Mouse (Mus musculus) R1 (cell line): ENCODE data around the gene Kmt2e.

ENCODE experiments used
- DNase-seq: peaks from one replicate; pipeline ENCODE4 v3.0.0-alpha.2; 2018; ENCODE audit warnings: low read depth, low spot score

The Kmt2e gene

GRCm38 (mm10) chr5:23497920-23498319, 63.7 kb downstream of the Kmt2e start:
- DNase-seq = no peak

GRCm38 (mm10) chr5:23499257-23499656, 65.0 kb downstream of the Kmt2e start:
- no peak for DNase-seq

GRCm38 (mm10) chr5:23500715-23501114, 66.5 kb downstream of the Kmt2e start:
- DNase-seq = no peak

- DNase-seq = no peak
Observed at GRCm38 (mm10) chr5:23501582-23502316, 67.5 kb downstream of the Kmt2e start.

- peak; percentile 49 for DNase-seq
Observed at GRCm38 (mm10) chr5:23502317-23502937, 68.2 kb downstream of the Kmt2e start.

- no peak for DNase-seq
Observed at GRCm38 (mm10) chr5:23505578-23505977, 71.3 kb downstream of the Kmt2e start.

GRCm38 (mm10) chr5:23507210-23507609, 73.0 kb downstream of the Kmt2e start:
- peak; percentile 64 for DNase-seq

- peak; percentile 42 for DNase-seq
Observed at GRCm38 (mm10) chr5:23508630-23509029, 74.4 kb downstream of the Kmt2e start.

GRCm38 (mm10) chr5:23511456-23511855, 77.2 kb downstream of the Kmt2e start:
- no peak for DNase-seq

GRCm38 (mm10) chr5:23512556-23512955, 78.3 kb downstream of the Kmt2e start:
- DNase-seq = no peak

- no peak for DNase-seq
Observed at GRCm38 (mm10) chr5:23513468-23513867, 79.2 kb downstream of the Kmt2e start.

GRCm38 (mm10) chr5:23515038-23515437, 80.8 kb downstream of the Kmt2e start:
- no peak for DNase-seq

GRCm38 (mm10) chr5:23516962-23517361, 82.7 kb downstream of the Kmt2e start:
- DNase-seq = no peak

- no peak for DNase-seq
Observed at GRCm38 (mm10) chr5:23517839-23518238, 83.6 kb downstream of the Kmt2e start.

- DNase-seq = no peak
Observed at GRCm38 (mm10) chr5:23518673-23519072, 84.4 kb downstream of the Kmt2e start.

- no peak for DNase-seq
Observed at GRCm38 (mm10) chr5:23519679-23520078, 85.4 kb downstream of the Kmt2e start.

- DNase-seq = no peak
Observed at GRCm38 (mm10) chr5:23521645-23522044, 87.4 kb downstream of the Kmt2e start.

- no peak for DNase-seq
Observed at GRCm38 (mm10) chr5:23523936-23524335, 89.7 kb downstream of the Kmt2e start.

GRCm38 (mm10) chr5:23524621-23525020, 90.4 kb downstream of the Kmt2e start:
- no peak for DNase-seq

GRCm38 (mm10) chr5:23531100-23531499, 96.9 kb downstream of the Kmt2e start:
- no peak for DNase-seq

- no peak for DNase-seq
Observed at GRCm38 (mm10) chr5:23531541-23532096, 97.4 kb downstream of the Kmt2e start.

GRCm38 (mm10) chr5:23535692-23536091, 101.5 kb downstream of the Kmt2e start:
- DNase-seq = no peak

GRCm38 (mm10) chr5:23551687-23552086, 117.4 kb downstream of the Kmt2e start:
- DNase-seq = no peak
